Mouse (Mus musculus) adrenal gland, postnatal 14 days (tissue): ENCODE data around the gene Ugt1a1. TPM values are rescaled to one million over a fixed set of nuclear protein-coding genes. Genes with fewer than 3 reads are reported as not detected.

Source experiments
- DNase-seq: peaks from one replicate; pipeline ENCODE4 v3.0.0; 2021; ENCODE audit warnings: mixed read lengths
- total RNA-seq: library from RNA; stranded (reverse); gene quantifications from 2 replicates; pipeline ENCODE4 v1.2.3, GENCODE M21; 2021

Ugt1a1 gene
- total RNA-seq, 1 experiment from 2014 or later, result 47.2 TPM

- DNase-seq, result no peak
Observed at GRCm38 (mm10) chr1:88258361-88258760, 46.6 kb downstream of the Ugt1a1 start.

GRCm38 (mm10) chr1:88258881-88259642, 47.3 kb downstream of the Ugt1a1 start:
- DNase-seq, result peak; percentile 64

- DNase-seq, result no peak
Observed at GRCm38 (mm10) chr1:88259643-88260024, 47.9 kb downstream of the Ugt1a1 start.

- DNase-seq, result peak; percentile 69
Observed at GRCm38 (mm10) chr1:88260114-88260513, 48.4 kb downstream of the Ugt1a1 start.

GRCm38 (mm10) chr1:88260604-88261377, 49.0 kb downstream of the Ugt1a1 start:
- DNase-seq, result no peak

- no peak for DNase-seq
Observed at GRCm38 (mm10) chr1:88261706-88262105, 49.9 kb downstream of the Ugt1a1 start.

- peak; percentile 93 for DNase-seq
Observed at GRCm38 (mm10) chr1:88262255-88262654, 50.5 kb downstream of the Ugt1a1 start.

- DNase-seq, result no peak
Observed at GRCm38 (mm10) chr1:88262961-88263360, 51.2 kb downstream of the Ugt1a1 start.

GRCm38 (mm10) chr1:88263778-88264177, 52.0 kb downstream of the Ugt1a1 start:
- no peak for DNase-seq

GRCm38 (mm10) chr1:88264237-88264868, 52.6 kb downstream of the Ugt1a1 start:
- DNase-seq, result peak; percentile 67

- DNase-seq, result peak; percentile 74
Observed at GRCm38 (mm10) chr1:88264869-88265240, 53.1 kb downstream of the Ugt1a1 start.

- DNase-seq, result no peak
Observed at GRCm38 (mm10) chr1:88266123-88266522, 54.4 kb downstream of the Ugt1a1 start.

- DNase-seq, result no peak
Observed at GRCm38 (mm10) chr1:88267489-88267888, 55.7 kb downstream of the Ugt1a1 start.

- no peak for DNase-seq
Observed at GRCm38 (mm10) chr1:88268070-88268469, 56.3 kb downstream of the Ugt1a1 start.

Other genes with a start within 250 kb of the Ugt1a1 start
- gene Usp40, start 203.4 kb upstream of the Ugt1a1 start, total RNA-seq, result 25.5 and 27.1 TPM in 2 replicates
- gene Ugt1a10, start 156.6 kb upstream of the Ugt1a1 start, total RNA-seq, result 1.4 TPM in 1 of 2 replicates, not detected in the other
- gene Ugt1a9, start 141.2 kb upstream of the Ugt1a1 start, total RNA-seq, result 0.30 and 5.9 TPM in 2 replicates
- not detected in 2 replicates for gene Ugt1a8, start 124.1 kb upstream of the Ugt1a1 start, total RNA-seq
- gene Ugt1a7c, start 116.9 kb upstream of the Ugt1a1 start, total RNA-seq, result 1.9 and 2.6 TPM in 2 replicates
- gene Ugt1a6b, start 108.7 kb upstream of the Ugt1a1 start, total RNA-seq, result 5.3 and 11.5 TPM in 2 replicates
- 10.5 and 12.8 TPM in 2 replicates for gene Ugt1a6a, start 77.2 kb upstream of the Ugt1a1 start, total RNA-seq
- 0.37 and 0.41 TPM in 2 replicates for gene Ugt1a5, start 45.9 kb upstream of the Ugt1a1 start, total RNA-seq
- 0.22 and 0.26 TPM in 2 replicates for gene Ugt1a2, start 11.4 kb upstream of the Ugt1a1 start, total RNA-seq
- gene Dnajb3, start 6.2 kb upstream of the Ugt1a1 start, total RNA-seq, result 2.6 and 2.8 TPM in 2 replicates
- gene Mroh2a, start 15.0 kb downstream of the Ugt1a1 start, total RNA-seq, result 0.04 and 0.26 TPM in 2 replicates
- 57.7 and 64.9 TPM in 2 replicates for gene Hjurp, start 65.7 kb downstream of the Ugt1a1 start, total RNA-seq
- gene Trpm8, start 65.7 kb downstream of the Ugt1a1 start, total RNA-seq, result not detected in 2 replicates
- gene Spp2, start 195.0 kb downstream of the Ugt1a1 start, total RNA-seq, result 2.5 and 49.5 TPM in 2 replicates